Mouse (Mus musculus) MEL (cell line): ENCODE measurements around the gene Myo9b. TPM values are rescaled to one million over a fixed set of nuclear protein-coding genes. Genes with fewer than 3 reads are reported as not detected.
"Not testable (repeated sequence)": the region's sequence is repeated elsewhere in the genome, so short reads cannot be mapped to it uniquely, and the experiment has no call there.

Experiments used
- DNase-seq: peaks from one replicate; pipeline ENCODE4 v3.0.0; 2011; ENCODE audit warnings: low read depth, low spot score
- H3K27ac ChIP-seq: 2 replicates; pipeline ENCODE4 v1.5.1; 2012; ENCODE audit warnings: low read depth, mild to moderate bottlenecking, control low read depth, low read length, moderate library complexity; ENCODE audit not compliant: control insufficient read depth
- H3K27me3 ChIP-seq, 2 experiments: fragments of 150-350 bp in 1 of 2; sonication (generic) in 1 of 2; 2 replicates each; pipeline ENCODE4 v1.6.1; 2012; ENCODE audit warnings: low read length in 2 of 2, mild to moderate bottlenecking in 2 of 2, improper control_type of control experiment in 1 of 2, moderate library complexity in 1 of 2; ENCODE audit not compliant: insufficient read depth in 2 of 2, control insufficient read depth in 1 of 2
- H3K36me3 ChIP-seq, 2 experiments: 2 replicates each; pipeline ENCODE4 v1.6.1; 2012 to 2014; ENCODE audit warnings: low read length in 2 of 2, improper control_type of control experiment in 1 of 2, inconsistent platforms in 1 of 2, mild to moderate bottlenecking in 1 of 2; ENCODE audit not compliant: insufficient read depth in 2 of 2, control insufficient read depth in 1 of 2
- H3K4me1 ChIP-seq, 2 experiments: fragments of 150-350 bp in 1 of 2; sonication (generic) in 1 of 2; 2 replicates each; pipeline ENCODE4 v1.6.1; 2012; ENCODE audit warnings: low read length in 2 of 2, improper control_type of control experiment in 1 of 2, mild to moderate bottlenecking in 1 of 2; ENCODE audit not compliant: insufficient read depth in 2 of 2, control insufficient read depth in 1 of 2
- H3K4me3 ChIP-seq, 2 experiments: fragments of 150-350 bp in 1 of 2; sonication (generic) in 1 of 2; 2 replicates each; pipeline ENCODE4 v1.5.1; 2012; ENCODE audit warnings: low read depth in 2 of 2, low read length in 2 of 2, mild to moderate bottlenecking in 2 of 2, moderate library complexity in 2 of 2, control low read depth in 1 of 2, improper control_type of control experiment in 1 of 2; ENCODE audit not compliant: control insufficient read depth in 1 of 2, insufficient read depth in 1 of 2
- H3K79me2 ChIP-seq: 2 replicates; pipeline ENCODE4 v1.6.1; 2012; ENCODE audit warnings: mild to moderate bottlenecking, low read length, moderate library complexity; ENCODE audit not compliant: control insufficient read depth, poor library complexity, insufficient read depth
- H3K9ac ChIP-seq: 2 replicates; pipeline ENCODE4 v1.6.1; 2012; ENCODE audit warnings: low read depth, mild to moderate bottlenecking, control low read depth, low read length, moderate library complexity; ENCODE audit not compliant: control insufficient read depth, poor library complexity, severe bottlenecking
- H3K9me3 ChIP-seq: fragments of 150-350 bp; sonication (generic); replicated peaks from 2 replicates; pipeline ENCODE4 v1.6.1; 2012; ENCODE audit warnings: mild to moderate bottlenecking, low read length, improper control_type of control experiment, moderate library complexity; ENCODE audit not compliant: insufficient read depth
- BHLHE40 ChIP-seq: IDR thresholded peaks from 2 replicates; pipeline ENCODE4 v1.6.1; 2012; ENCODE audit warnings: low read depth, mild to moderate bottlenecking, inconsistent platforms, low read length, improper control_type of control experiment, borderline replicate concordance
- CHD2 ChIP-seq: IDR thresholded peaks from 2 replicates; pipeline ENCODE4 v1.6.1; 2011; ENCODE audit warnings: low read length, improper control_type of control experiment
- CTCF ChIP-seq, 3 experiments: IDR thresholded peaks in 2 of 3; conservative IDR thresholded peaks in 1 of 3; 2 replicates each; pipeline ENCODE4 v1.5.1; 2011 to 2012; ENCODE audit warnings: low read length in 3 of 3, low read depth in 2 of 3, mild to moderate bottlenecking in 2 of 3, improper control_type of control experiment in 1 of 3, inconsistent platforms in 1 of 3, mixed read lengths in 1 of 3, moderate library complexity in 1 of 3; ENCODE audit not compliant: control insufficient read depth in 1 of 3, insufficient read depth in 1 of 3, poor library complexity in 1 of 3, severe bottlenecking in 1 of 3
- E2F4 ChIP-seq: IDR thresholded peaks from 2 replicates; pipeline ENCODE4 v1.6.1; 2011; ENCODE audit warnings: low read depth, low read length, improper control_type of control experiment, borderline replicate concordance
- EP300 ChIP-seq, 2 experiments: IDR thresholded peaks; 2 replicates each; pipeline ENCODE4 v1.6.1; 2011; ENCODE audit warnings: improper control_type of control experiment in 2 of 2, low read length in 2 of 2, low read depth in 1 of 2, mild to moderate bottlenecking in 1 of 2
- ETS1 ChIP-seq: IDR thresholded peaks from 2 replicates; pipeline ENCODE4 v1.6.1; 2012; ENCODE audit warnings: low read depth, mild to moderate bottlenecking, inconsistent platforms, low read length, improper control_type of control experiment, moderate library complexity
- HCFC1 ChIP-seq: IDR thresholded peaks from 2 replicates; pipeline ENCODE4 v1.6.1; 2012; ENCODE audit warnings: low read depth, mild to moderate bottlenecking, inconsistent platforms, low read length, improper control_type of control experiment, moderate library complexity
- KAT2A ChIP-seq: conservative IDR thresholded peaks from 2 replicates; pipeline ENCODE4 v1.6.1; 2012; ENCODE audit warnings: low read depth, low read length, improper control_type of control experiment, inconsistent platforms
- MAFK ChIP-seq: IDR thresholded peaks from 2 replicates; pipeline ENCODE4 v1.6.1; 2011; ENCODE audit warnings: low read depth, mild to moderate bottlenecking, low read length, improper control_type of control experiment, borderline replicate concordance
- MAX ChIP-seq: IDR thresholded peaks from 2 replicates; pipeline ENCODE4 v1.6.1; 2011; ENCODE audit warnings: low read length, improper control_type of control experiment
- MXI1 ChIP-seq: IDR thresholded peaks from 2 replicates; pipeline ENCODE4 v1.6.1; 2011; ENCODE audit warnings: mild to moderate bottlenecking, low read depth, low read length, improper control_type of control experiment
- NELFE ChIP-seq: IDR thresholded peaks from 2 replicates; pipeline ENCODE4 v1.6.1; 2011; ENCODE audit warnings: low read depth, low read length, improper control_type of control experiment
- NRF1 ChIP-seq: IDR thresholded peaks from 2 replicates; pipeline ENCODE4 v1.6.1; 2014; ENCODE audit warnings: low read depth, mild to moderate bottlenecking, inconsistent platforms, low read length, improper control_type of control experiment, moderate library complexity; ENCODE audit not compliant: poor library complexity, insufficient read depth, severe bottlenecking
- POLR2A ChIP-seq, 2 experiments: IDR thresholded peaks; 2 replicates each; pipeline ENCODE4 v1.6.1; 2011 to 2012; ENCODE audit warnings: low read length in 2 of 2, mild to moderate bottlenecking in 2 of 2, control low read depth in 1 of 2, improper control_type of control experiment in 1 of 2, low read depth in 1 of 2, moderate library complexity in 1 of 2; ENCODE audit not compliant: control insufficient read depth in 1 of 2, insufficient read depth in 1 of 2, poor library complexity in 1 of 2
- POLR2AphosphoS2 ChIP-seq: IDR thresholded peaks from 2 replicates; pipeline ENCODE4 v1.6.1; 2011; ENCODE audit warnings: low read length, improper control_type of control experiment
- POLR2AphosphoS5 ChIP-seq: IDR thresholded peaks from 2 replicates; pipeline ENCODE4 v1.6.1; 2012; ENCODE audit warnings: low read depth, borderline replicate concordance, mild to moderate bottlenecking, inconsistent platforms, low read length, moderate library complexity, mixed read lengths
- RAD21 ChIP-seq: IDR thresholded peaks from 2 replicates; pipeline ENCODE4 v1.6.1; 2011; ENCODE audit warnings: mild to moderate bottlenecking, low read depth, low read length, improper control_type of control experiment
- SMC3 ChIP-seq: IDR thresholded peaks from 2 replicates; pipeline ENCODE4 v1.6.1; 2011; ENCODE audit warnings: low read depth, low read length, improper control_type of control experiment
- USF1 ChIP-seq: IDR thresholded peaks from 2 replicates; pipeline ENCODE4 v1.6.1; 2014; ENCODE audit warnings: low read depth, mild to moderate bottlenecking, inconsistent platforms, low read length, improper control_type of control experiment, moderate library complexity
- polyA plus RNA-seq, 2 experiments: library from polyadenylated mRNA; stranded (reverse) in 1 of 2; unstranded in 1 of 2; fragments of >175 nt in 1 of 2; fragments of >200 nt in 1 of 2; gene quantifications; 2 replicates each; pipeline versions ENCODE4 v1.2.1 to v1.2.4; 2012; ENCODE audit warnings: low replicate concordance in 2 of 2, low read depth in 1 of 2; ENCODE audit not compliant: insufficient read length in 2 of 2, insufficient read depth in 1 of 2, missing spikeins in 1 of 2
- total RNA-seq: library from RNA; depleted of rRNA; stranded (reverse); fragments of 300-350 nt; gene quantifications from 2 replicates; pipeline ENCODE4 v1.2.3, GENCODE M21; 2012

The Myo9b gene
- total and polyA plus RNA-seq, 3 experiments, result 35.8 to 54.8 (median 52.3) TPM

GRCm38 (mm10) chr8:71261234-71261633 lies 11.3 kb upstream of the Myo9b start:
- DNase-seq, result peak; percentile 32
- TF ChIP-seq RAD21 (peak; percentile 30), KAT2A (no peak), USF1 (no peak), CTCF (IDR thresholded peaks at IDR 0.05 in 2 of 3, conservative IDR thresholded peaks at IDR 0.05 in 1 of 3; ENCODE audit: control insufficient read depth in 1 of 3, insufficient read depth in 1 of 3, low read depth in 2 of 3, low read length in 3 of 3, poor library complexity in 1 of 3, severe bottlenecking in 1 of 3) (peak in 2 of 3 experiments; percentile 16 to 34; a peak in 3 of 6 replicates), SMC3 (peak; percentile 31; the same call in 1 of the 2 replicates)
- no peaks in the 10 kb centered on the region for H3K79me2 ChIP-seq
- no peak overlapping the region for H3K4me3 ChIP-seq
- H3K27me3 ChIP-seq, result no peaks in the 10 kb centered on the region
- H3K4me1 ChIP-seq, result no peaks in the 10 kb centered on the region
- no peak overlapping the region for H3K27ac ChIP-seq
- no peak overlapping the region for H3K9ac ChIP-seq
- no peaks in the 10 kb centered on the region; a peak in 1 of 4 replicates for H3K36me3 ChIP-seq
- no peaks in the 10 kb centered on the region for H3K9me3 ChIP-seq

GRCm38 (mm10) chr8:71267690-71268089 lies 4.8 kb upstream of the Myo9b start:
- H3K9me3 ChIP-seq, result no peaks in the 10 kb centered on the region
- peaks cover 10% of the 10 kb centered on the region for H3K79me2 ChIP-seq
- H3K36me3 ChIP-seq, result peaks cover 0 to 2% of the 10 kb centered on the region in 2 experiments; a peak in 1 of 4 replicates
- TF ChIP-seq MAX (no peak), POLR2AphosphoS5 (no peak), EP300 (IDR thresholded peaks at IDR 0.05; ENCODE audit: low read depth in 1 of 2, low read length in 2 of 2) (no peak), HCFC1 (no peak), NRF1 (no peak), MXI1 (no peak), E2F4 (no peak), MAFK (no peak), BHLHE40 (no peak), NELFE (no peak), POLR2A (IDR thresholded peaks at IDR 0.05; ENCODE audit: control insufficient read depth in 1 of 2, insufficient read depth in 1 of 2, low read depth in 1 of 2, low read length in 2 of 2, poor library complexity in 1 of 2) (no peak), POLR2AphosphoS2 (no peak), ETS1 (no peak), CHD2 (no peak)
- no peak overlapping the region for H3K27ac ChIP-seq
- H3K27me3 ChIP-seq, result no peaks in the 10 kb centered on the region
- no peak overlapping the region for H3K4me3 ChIP-seq
- DNase-seq, result no peak
- H3K9ac ChIP-seq, result no peak overlapping the region
- 0 out of 4 replicates have a peak, but pooled peaks cover 0 to 9% of the 10 kb centered on the region in 2 experiments for H3K4me1 ChIP-seq

- H3K9ac ChIP-seq, H3K27ac ChIP-seq, H3K36me3 ChIP-seq, H3K27me3 ChIP-seq, H3K4me1 ChIP-seq, DNase-seq, H3K9me3 ChIP-seq, H3K4me3 ChIP-seq: not testable (repeated sequence)
- peaks cover 15% of the 10 kb centered on the region for H3K79me2 ChIP-seq
Observed at GRCm38 (mm10) chr8:71268286-71268685, 4.2 kb upstream of the Myo9b start.
